Mouse (Mus musculus): ENCODE measurements at regions not wholly inside any gene's neighbourhood (a gene's known extent, or its start where the extent isn't known, plus 50 kb on each side); places are given as distances from the start of the nearest gene placed in this dataset.

DNA sequence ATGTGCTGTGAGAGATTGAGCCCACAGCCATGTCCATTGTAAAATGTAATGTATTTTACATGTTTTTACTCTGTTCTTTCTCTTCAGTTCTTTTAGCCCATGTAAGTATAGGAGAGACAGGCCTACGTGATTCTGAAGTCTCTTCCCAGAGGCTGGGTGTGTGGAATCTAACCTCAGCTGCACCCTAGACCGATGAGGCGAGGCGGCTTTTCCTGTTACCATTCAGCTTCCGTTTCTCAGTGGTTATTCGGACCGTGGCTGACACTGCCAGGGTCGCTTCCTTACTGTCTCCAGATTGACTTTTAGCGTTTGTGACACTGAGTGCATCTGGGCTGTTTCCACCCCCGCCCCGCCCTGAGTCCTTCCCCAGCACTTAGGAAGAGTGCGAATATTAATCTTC lies 386.1 kb upstream of the Pmfbp1 start:
- CTCF ChIA-PET = no interaction called here
- POLR2A ChIA-PET = no interaction called here

DNA sequence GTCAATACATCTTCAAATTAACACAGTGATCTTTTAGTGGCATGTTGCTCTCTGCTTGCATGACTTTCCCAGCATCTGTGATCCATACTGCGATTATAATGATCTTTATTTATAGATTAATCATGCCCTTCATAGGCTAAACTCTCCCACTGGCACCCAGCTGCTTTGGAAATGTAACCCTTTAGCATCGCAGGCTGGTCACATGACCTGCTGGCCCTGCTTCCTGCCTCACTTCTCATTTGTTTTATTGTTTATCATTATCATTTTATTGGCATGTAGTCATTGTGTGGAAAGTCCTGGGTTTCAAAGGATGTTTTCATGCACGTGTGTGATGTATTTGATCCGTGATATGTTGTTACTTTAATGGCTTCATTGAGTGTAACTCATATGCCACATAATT lies 384.4 kb upstream of the Pmfbp1 start:
- POLR2A ChIA-PET = no interaction called here
- CTCF ChIA-PET = no interaction called here

DNA sequence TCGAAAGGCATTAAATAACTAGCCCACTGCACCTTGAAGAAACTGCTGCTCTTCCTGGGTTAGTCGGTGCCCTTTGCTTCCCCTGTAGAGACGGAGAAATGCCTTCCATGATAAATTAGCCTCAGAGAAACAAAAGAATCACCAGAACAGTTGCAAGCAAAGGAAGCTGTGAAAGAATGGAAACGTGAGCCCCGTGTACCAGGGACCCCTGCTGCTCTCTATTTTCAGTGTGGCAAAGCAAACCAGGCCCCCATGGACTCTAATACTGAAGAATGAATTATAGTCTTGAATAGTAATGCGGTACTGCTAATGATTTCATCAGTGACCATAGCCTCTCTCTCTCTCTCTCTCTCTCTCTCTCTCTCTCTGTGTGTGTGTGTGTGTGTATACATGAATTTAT lies 372.1 kb upstream of the Pmfbp1 start:
- CTCF ChIA-PET = no interaction called here

DNA sequence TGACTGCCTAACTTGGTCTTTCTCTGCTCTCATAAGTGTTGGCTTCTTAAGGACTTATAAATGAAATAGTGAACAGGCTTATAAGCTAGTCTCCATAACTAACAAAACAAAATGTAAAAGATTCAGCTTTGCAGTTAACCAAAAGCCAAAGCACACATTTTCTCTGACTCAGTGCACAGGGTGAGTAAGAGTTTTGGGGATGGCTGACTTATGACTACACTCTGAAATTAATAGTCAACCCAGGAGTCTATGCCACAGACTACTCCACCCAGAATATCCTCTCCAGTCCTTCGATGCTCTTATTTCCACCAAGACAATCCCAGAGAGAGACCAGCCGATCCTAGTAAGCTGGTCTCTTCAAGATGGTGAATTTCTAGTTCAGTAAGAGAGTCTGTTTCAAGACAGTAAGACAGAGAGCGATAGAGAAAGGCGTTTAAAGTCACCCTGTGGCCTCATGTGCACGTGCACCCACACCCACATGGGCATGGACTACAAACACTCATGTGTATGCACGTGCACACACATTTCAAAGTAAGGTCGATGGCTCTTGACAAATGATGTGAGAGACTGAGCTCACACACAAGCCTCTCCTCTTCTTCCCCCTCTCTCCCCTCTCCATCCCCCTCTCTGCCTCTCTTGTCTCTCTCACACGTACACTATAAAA lies 351.2 kb upstream of the Pmfbp1 start:
- ChIA-PET POLR2A (no interaction called here), CTCF (no interaction called here)

More for the DNA sequence above, 372.1 kb upstream of the Pmfbp1 start:
- POLR2A ChIA-PET = interaction anchor here in 1 of 4 experiments (0.6 kb wide), 1 partner anchor 1861 kb away, joined by 5 read pairs; no protein-coding TSS in a partner anchor

DNA sequence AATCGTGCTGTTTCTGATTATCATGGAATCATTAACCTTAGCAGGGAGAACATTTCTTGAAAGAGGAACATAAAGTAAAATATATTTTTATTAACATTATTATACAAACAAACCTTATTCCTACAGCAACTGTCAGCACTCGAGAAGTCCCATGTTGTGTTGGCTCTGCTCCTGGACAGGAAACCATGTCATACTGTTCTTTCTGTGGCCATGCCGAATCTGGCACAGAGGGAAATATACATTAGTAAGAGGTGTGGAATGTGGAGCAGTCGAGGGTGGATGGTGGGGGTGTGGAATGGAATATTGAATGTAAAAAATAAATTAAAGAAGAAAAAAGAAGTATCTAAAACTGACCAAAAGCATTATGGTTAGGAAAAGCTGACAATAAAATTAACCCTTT lies 342.1 kb upstream of the Pmfbp1 start:
- ChIA-PET POLR2A (no interaction called here), CTCF (no interaction called here)

DNA sequence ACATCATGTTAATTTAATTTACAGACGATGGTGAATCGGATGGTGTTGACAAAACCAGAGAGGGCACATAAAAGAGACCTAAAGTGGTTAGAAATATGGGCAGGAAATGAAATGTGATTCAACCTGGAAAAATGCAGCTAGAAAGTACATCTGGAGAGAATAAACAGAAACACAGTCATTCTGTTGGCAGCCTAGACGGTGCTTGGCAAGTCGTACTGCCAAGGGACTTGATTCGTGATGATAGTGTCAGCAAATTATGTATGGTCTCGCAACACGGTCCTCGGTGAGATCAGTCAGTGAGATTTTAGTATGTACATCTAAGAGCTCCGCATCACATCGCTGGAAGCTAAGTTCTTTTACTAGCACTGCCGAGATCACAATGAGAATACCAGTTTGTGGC lies 338.3 kb upstream of the Pmfbp1 start:
- POLR2A ChIA-PET = no interaction called here
- CTCF ChIA-PET = no interaction called here

DNA sequence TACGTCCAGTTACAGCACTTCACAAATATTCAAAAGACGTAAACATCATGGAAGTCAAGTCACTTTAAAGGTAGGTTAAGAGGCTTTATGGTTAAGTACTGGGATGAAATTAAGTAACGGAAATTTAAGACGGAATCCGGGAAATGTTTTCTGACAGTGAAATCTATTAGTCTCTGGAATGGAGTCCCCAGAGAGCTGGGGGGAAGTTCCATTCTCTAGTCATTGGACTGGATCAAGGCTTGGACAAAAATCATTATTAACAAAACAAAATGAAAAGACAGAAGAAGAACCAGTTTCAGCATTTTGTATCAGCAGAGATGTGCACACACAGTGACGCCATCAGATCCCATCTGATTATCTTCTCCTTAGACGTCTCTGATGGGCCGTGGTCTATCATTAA lies 337.8 kb upstream of the Pmfbp1 start:
- ChIA-PET CTCF (no interaction called here), POLR2A (no interaction called here)

DNA sequence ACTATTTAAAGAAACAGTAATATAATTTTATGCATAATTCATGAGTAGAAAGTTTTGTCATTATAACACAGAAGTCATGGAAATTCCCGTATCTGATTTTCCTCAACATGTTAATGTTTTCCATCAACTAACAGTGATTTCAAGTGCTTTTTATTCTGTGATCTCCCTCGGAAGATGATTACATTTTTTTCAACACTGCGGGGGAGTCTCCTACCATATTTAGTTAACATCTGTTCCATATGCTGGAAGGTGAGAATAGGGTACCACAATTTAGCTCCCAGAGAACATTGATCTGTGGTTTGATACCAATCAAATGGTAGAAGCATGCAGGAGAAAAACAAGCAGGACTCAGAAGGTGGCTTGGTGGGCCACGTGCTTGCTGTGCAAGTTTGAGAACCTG lies 321.1 kb upstream of the Pmfbp1 start:
- ChIA-PET POLR2A (no interaction called here), CTCF (no interaction called here)

DNA sequence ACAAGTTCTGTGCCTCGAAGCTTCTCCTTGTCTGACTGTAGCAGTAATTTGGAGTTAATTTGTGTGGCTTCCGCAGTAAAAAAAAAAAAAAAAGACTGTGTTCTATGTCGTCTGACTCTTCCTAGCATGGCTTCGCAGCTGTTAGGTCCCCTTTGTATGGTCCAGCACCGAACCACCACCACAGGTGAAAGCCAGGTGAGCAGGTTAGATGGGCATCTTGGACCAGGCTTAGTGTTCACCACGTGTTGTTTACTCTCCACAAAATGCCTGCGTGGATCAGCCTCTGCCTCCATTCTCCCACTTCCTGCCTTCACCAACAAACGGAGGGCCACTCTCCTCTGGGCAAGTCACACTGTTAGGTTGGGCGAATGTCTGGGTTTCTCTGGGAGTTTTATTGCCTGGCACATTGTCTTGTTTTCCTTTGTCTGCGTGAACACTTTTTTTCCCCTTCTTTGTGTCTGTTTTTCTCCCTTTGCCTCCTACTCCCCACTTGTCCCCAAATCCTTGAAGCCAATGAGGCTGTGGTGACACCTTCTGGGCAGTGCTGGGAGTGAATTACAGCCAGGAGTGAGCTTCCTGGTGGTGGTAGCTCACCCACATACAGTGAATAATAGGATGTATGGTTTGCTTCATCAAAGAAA lies 308.1 kb upstream of the Pmfbp1 start:
- ChIA-PET CTCF (interaction anchor here (0.5 to 1.5 kb wide), 18 partner anchors 10 to 1374 kb away, joined by 3 to 6 read pairs (median 4); no protein-coding TSS in a partner anchor), POLR2A (interaction anchor here in 1 of 4 experiments (0.7 kb wide), 1 partner anchor 345 kb away, joined by 4 read pairs; no protein-coding TSS in a partner anchor)

DNA sequence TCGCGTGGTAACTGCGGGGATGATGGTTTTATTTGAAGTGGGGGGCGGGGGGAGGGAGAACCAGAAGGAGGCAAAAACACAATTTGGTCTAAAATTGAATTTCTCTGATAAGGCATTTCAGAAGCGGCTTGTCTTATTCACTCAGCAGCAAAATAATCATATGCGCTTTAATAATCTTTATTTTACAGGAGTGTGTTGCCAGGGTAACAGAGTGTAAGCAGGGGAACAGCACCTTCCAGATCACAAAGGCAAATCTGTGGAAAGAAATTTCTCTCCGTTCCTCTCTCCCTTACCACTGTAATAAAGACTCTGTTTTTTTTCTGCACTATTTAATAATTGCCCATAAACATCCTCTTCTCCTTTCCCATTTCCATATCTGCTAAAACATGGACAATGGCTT lies 306.2 kb upstream of the Pmfbp1 start:
- POLR2A ChIA-PET = interaction anchor here in 1 of 4 experiments (0.6 kb wide), 1 partner anchor 12 kb away, joined by 3 read pairs; no protein-coding TSS in a partner anchor
- CTCF ChIA-PET = interaction anchor here in 1 of 4 experiments (0.8 kb wide), 1 partner anchor 94 kb away, joined by 4 read pairs; no protein-coding TSS in a partner anchor

DNA sequence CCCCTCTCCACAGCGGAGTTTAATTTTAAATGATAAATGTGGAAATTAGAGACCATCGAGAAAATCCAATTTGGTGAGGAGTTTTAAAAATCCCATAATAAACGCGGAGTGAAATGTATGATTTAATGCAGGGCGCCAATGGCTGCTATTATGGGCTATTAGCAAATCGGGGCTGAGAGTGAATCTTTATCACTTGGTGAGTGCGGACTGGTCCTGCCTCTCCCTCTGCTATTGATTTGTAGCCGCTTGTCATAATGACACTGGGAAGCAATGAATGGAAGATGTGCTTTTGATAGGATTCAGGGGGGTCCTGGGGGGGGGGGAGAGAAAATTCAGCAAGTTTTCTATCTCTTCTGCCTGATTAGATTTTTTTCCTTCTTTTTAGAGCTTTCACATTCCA lies 279.6 kb upstream of the Pmfbp1 start:
- POLR2A ChIA-PET = interaction anchor here in 1 of 4 experiments (0.7 kb wide), 1 partner anchor 206 kb away, joined by 4 read pairs; no protein-coding TSS in a partner anchor
- CTCF ChIA-PET = interaction anchor here in 1 of 4 experiments (0.6 kb wide), 1 partner anchor 249 kb away, joined by 3 read pairs; no protein-coding TSS in a partner anchor

DNA sequence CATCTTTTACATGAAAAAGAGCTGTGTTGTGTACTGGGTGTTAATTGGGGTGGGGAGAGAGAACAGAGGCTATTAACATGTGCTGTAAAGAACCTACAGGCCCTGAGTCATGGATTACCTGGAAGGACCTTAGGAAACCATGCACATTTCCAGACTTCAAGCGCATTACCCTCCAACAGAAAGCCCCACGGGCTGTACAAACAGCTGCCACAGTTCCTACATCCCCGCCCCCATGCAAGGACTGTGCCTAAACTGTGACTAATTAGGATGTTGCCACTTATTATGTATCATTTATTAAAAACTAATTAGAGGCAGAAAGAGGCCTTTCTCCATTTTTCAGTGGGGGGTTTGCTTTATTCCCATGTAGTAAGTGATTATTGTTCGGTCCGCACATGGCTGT lies 277.5 kb upstream of the Pmfbp1 start:
- CTCF ChIA-PET = no interaction called here
- POLR2A ChIA-PET = no interaction called here

DNA sequence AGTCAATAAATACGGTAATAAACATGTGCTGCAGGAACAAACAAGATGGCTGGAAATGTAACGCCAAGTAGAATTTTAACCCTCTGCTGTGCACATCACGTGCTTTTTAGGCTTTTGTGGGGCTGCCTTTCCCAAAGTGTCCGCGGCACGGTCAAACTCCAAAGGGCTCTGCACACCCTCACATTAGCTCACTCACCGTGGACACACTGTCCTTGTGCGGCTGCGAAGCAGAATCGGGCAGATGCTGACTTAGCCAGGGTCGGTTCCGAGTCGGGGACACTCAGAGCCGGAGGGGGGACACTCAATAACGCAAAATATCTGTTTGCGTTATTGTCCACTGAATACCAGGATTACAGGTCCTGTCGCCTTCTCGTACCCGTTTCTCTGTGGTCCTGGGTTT lies 276.5 kb upstream of the Pmfbp1 start:
- ChIA-PET CTCF (interaction anchor here in 1 of 4 experiments (0.6 kb wide), 1 partner anchor 1473 kb away, joined by 12 read pairs; no protein-coding TSS in a partner anchor), POLR2A (no interaction called here)

DNA sequence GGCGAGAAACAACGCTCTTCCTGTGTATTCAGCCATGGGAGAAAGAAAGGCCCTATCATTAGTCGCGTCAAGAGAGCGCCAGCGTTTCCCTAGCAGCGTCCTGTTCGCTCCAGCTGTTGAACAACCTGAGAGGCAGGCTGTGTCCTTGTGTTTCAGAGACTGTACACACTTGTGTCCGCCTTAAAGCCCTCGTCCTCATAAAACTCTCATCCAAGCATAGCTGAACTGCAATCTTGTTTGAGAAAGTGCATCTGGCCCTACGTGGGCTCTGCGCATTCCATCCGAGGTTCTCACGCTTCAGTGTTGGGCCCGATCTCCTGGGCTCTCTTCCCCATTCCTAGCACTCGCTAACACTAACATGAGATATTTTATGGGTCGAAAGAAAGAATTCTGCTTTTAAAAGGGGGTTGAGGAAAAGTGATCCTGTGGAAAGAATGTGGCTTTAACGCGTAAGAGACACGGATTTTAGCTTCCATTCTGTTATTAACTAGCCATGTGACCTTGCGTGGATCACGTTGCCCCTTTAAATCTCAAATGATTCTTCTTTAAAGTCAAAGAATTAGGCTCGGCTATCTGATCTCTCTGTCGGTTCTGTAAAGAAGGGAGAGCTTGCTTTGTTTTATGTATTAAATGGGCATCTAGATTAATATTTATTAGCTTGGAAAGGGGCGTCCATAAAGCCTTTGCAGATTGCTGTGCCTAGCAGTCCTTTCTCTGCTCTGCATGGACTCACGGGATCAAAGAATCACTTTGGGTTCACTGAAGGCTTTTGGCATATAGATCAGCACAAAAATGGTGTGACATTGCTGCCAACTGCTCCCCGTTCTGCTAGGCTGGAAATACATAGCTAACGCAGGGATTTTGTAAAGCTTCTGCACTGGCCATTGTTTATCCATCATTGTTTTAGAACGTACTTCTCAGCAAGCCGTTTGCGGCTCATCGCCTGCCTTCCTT lies 261.3 kb upstream of the Pmfbp1 start:
- ChIA-PET POLR2A (interaction anchor here in 2 of 4 experiments (0.6 to 1.0 kb wide), 2 partner anchors 9 to 40 kb away, joined by 4 read pairs; no protein-coding TSS in a partner anchor), CTCF (no interaction called here)

DNA sequence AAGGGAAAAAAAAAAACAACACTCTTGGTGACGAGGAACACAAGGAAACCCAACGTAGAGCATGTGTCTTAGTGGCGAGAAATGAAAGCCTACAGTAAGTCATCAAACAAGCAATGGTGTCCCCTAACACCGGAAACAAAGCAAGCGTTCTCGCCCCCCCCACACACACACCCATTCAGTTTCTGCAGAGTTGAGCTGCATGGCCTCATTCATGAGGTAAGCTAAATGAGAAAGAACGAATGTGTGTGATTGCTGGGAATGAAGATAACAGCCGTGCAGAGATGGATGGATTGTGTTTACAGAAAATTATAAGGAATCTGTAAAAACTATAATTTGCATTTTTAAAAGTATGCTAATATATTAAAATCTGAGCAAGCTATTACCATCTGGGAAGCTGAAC lies 248.3 kb upstream of the Pmfbp1 start:
- CTCF ChIA-PET = interaction anchor here in 2 of 4 experiments (0.6 to 1.2 kb wide), 4 partner anchors 189 to 1615 kb away, joined by 3 to 5 read pairs (median 4); no protein-coding TSS in a partner anchor
- POLR2A ChIA-PET = interaction anchor here in 1 of 4 experiments (0.7 kb wide), 1 partner anchor 17 kb away, joined by 5 read pairs; no protein-coding TSS in a partner anchor

DNA sequence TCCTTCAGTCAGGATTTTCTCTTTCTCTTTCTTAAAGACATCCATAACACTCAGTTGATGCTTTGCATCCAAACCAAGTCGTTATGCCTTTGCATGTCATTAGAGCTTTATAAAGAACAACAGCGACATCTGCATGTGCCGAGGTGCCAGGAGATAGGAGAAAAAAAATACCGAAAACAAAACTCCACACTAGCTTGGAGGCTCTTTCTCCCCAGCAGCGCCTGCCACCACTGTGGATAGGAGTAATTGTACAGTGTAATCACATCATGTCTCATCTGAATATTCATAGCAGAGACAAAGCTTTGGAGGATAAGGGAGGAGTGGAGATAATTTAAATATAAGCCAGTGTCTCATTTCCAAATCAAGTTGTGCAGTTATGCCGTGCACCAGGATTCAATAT lies 246.0 kb upstream of the Pmfbp1 start:
- POLR2A ChIA-PET = no interaction called here
- CTCF ChIA-PET = no interaction called here

DNA sequence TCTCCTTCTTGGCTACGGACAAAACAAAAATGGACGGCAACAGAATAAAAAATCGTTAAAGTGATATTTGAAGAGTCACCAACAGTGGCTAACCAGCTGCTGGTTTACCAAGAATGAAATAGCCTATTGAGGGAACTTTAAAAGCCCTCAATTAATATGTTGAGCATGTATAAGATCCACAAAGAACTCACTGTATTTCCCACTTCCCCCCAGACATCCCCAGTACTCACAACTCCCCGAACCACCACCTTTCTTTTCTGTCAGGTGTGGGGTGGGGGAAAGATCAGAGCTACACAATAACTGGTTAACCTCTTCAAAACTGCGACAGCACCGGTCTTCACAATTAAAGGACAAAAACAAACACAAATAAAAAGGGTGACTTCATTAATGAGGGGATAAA lies 245.5 kb upstream of the Pmfbp1 start:
- ChIA-PET CTCF (interaction anchor here in 1 of 4 experiments (0.6 kb wide), 1 partner anchor 296 kb away, joined by 3 read pairs; no protein-coding TSS in a partner anchor), POLR2A (interaction anchor here in 1 of 4 experiments (1.0 kb wide), 1 partner anchor 13 kb away, joined by 3 read pairs; no protein-coding TSS in a partner anchor)

DNA sequence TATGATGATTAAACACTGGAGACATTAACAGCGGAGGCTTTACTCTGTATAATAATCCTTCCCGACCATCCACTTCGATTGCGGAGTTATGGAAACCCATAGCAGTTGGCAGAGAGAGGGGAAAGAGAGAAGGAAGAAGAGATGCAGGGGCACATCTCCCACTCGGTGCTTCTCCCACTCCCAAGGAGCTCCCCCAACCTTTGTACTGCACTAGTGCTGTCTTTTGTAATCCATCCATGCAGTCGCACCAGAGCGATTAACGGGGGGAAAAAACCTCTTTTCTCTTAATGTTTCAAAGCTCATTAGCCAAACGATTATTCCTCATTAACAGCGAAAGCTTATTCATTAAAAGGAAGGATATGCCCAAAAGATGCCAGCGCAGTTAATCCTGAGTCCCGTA lies 244.6 kb upstream of the Pmfbp1 start:
- ChIA-PET POLR2A (interaction anchor here in 1 of 4 experiments (1.0 kb wide), 1 partner anchor 12 kb away, joined by 3 read pairs; no protein-coding TSS in a partner anchor), CTCF (interaction anchor here in 1 of 4 experiments (0.6 kb wide), 1 partner anchor 99 kb away, joined by 3 read pairs; no protein-coding TSS in a partner anchor)

DNA sequence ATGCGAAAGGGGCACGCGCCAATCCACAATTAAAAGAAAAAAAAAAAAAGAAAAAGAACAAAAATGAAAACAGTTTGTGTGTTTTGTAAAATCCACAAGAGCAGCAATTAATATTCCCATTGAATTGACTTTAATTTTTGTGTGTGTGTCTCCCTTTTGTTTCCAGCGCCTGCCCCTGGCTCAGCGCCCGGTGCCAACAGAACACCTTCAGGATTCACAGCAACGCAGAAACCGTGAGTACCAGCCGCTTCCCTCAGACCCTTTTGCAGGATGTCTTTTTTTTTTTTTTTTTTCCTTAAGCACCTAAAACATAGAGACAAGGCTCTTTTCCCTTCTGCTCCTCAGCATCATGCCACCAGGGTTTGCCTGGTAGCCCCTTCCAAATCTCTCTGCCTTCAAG lies 244.1 kb upstream of the Pmfbp1 start:
- ChIA-PET POLR2A (no interaction called here), CTCF (no interaction called here)
